Comparison of ENCODE assay signal across 13 mouse cellular contexts in the genomic region with DNA sequence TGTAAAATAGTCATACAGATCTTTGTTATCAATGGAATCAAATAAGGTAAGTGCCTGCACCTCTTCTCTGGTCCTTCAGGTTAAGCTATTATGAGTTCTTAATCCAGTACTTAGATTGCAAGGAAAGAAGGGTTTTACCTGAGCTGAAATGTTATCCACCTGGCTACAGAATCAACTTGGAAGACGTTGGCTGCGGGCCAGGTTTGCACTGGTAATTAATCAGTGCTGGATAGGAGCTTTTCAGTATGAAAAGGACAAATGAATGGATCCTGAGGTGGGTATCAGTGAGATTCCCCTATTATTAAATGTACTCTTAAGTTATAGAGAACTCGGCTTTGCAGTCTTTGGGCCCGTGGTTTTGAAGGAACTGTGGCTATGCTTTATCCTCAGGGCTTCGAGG.
"Had no signal": no experiment of that assay in that cellular context is flagged by ENCODE, and none has a peak within 500 bp of the region (broad histone marks: within the 10 kb centered on the region; RNA-seq: fewer than 3 reads in every experiment).

No protein-coding gene starts in this region.

- H3K4me2 ChIP-seq: liver, embryonic 11.5 days; liver, embryonic 15.5 days; midbrain, embryonic 15.5 days; neural tube, embryonic 12.5 days; stomach, embryonic 15.5 days had no signal

- DNase-seq: kidney, adult 18-20 months; lung, adult 2 months; lung, postnatal 36 days; thymus, adult 18-20 months; thymus, postnatal 14 days had no signal

- H3K4me3 ChIP-seq: layer of hippocampus, adult 2 months; limb, embryonic 10.5 days; liver, embryonic 15.5 days; midbrain, embryonic 15.5 days; neural tube, embryonic 12.5 days; stomach, embryonic 15.5 days had no signal

- ATAC-seq: lung, postnatal 0 days had no signal

- H3K27ac ChIP-seq: layer of hippocampus, adult 2 months; limb, embryonic 10.5 days; liver, embryonic 15.5 days; midbrain, embryonic 15.5 days; neural tube, embryonic 12.5 days; stomach, embryonic 15.5 days had no signal

- H3K36me3 ChIP-seq: limb, embryonic 10.5 days; liver, embryonic 15.5 days; midbrain, embryonic 15.5 days; neural tube, embryonic 12.5 days; stomach, embryonic 15.5 days had no signal

- H3K9ac ChIP-seq: liver, embryonic 15.5 days; midbrain, embryonic 15.5 days; neural tube, embryonic 12.5 days; stomach, embryonic 15.5 days had no signal

- H3K9me3 ChIP-seq: limb, embryonic 10.5 days; liver, embryonic 15.5 days; midbrain, embryonic 15.5 days; neural tube, embryonic 12.5 days; stomach, embryonic 15.5 days had no signal

- H3K27me3 ChIP-seq: liver, embryonic 15.5 days; midbrain, embryonic 15.5 days; neural tube, embryonic 12.5 days; stomach, embryonic 15.5 days had no signal

- H3K4me1 ChIP-seq: liver, embryonic 15.5 days; stomach, embryonic 15.5 days had no signal
